Mouse (Mus musculus) granulocyte monocyte progenitor cell, adult 5-6 weeks (primary cell): Measurements from ENCODE around the gene Tsc22d4. TPM values are rescaled to one million over a fixed set of nuclear protein-coding genes. Genes with fewer than 3 reads are reported as not detected.

Experiments
- ATAC-seq: replicated peaks from 2 replicates; pipeline ENCODE4 v1.8.0; 2016; ENCODE audit warnings: mild to moderate bottlenecking, moderate TSS enrichment, inconsistent platforms; ENCODE audit not compliant: poor library complexity, severe bottlenecking
- total RNA-seq, 2 experiments: library from RNA; stranded (forward) in 1 of 2; stranded (reverse) in 1 of 2; fragments of 200-712, 200-1000 nt in 1 of 2; fragments of >200 nt in 1 of 2; fragmentation: Nextera tagmentation in 1 of 2; gene quantifications; 2 replicates each; pipeline ENCODE4 v1.2.3; 2014 to 2017

The Tsc22d4 gene
- total RNA-seq, 2 experiments from 2014 or later, result 71.5 to 74.8 TPM

- ATAC-seq, result peak; percentile 68
Measured at GRCm38 (mm10) chr5:137786109-137786942, 40.8 kb downstream of the Tsc22d4 start.

GRCm38 (mm10) chr5:137787151-137787928, 41.8 kb downstream of the Tsc22d4 start, which contains the start of the genes Mepce and Zcwpw1:
Mepce (minus strand) TSS chr5:137787655.
Zcwpw1 (plus strand) TSS chr5:137787798.
- peak; percentile 36 for ATAC-seq

DNA sequence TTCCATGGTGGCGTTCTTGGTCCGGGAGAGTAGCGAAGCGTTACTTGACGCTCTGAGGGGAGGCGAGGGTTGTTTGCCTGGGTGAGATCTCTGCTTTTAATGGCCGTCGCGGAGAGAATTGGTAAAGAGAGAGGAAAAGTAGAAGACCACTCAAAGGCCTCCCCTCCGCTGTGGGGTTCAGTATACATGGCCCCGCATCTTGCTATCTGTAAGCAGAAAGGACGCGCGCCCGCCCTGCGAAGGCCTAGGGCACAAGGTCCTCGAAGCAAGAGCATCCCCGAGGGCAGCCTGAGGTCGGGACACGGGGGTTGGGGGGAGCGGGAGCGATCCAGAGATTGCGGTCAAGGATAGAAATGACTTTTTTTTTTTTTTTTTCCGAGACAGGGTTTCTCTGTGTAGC, 42.6 kb downstream of the Tsc22d4 start:
- no peak for ATAC-seq

- no peak for ATAC-seq
Measured at GRCm38 (mm10) chr5:137788946-137789531, 43.5 kb downstream of the Tsc22d4 start.

DNA sequence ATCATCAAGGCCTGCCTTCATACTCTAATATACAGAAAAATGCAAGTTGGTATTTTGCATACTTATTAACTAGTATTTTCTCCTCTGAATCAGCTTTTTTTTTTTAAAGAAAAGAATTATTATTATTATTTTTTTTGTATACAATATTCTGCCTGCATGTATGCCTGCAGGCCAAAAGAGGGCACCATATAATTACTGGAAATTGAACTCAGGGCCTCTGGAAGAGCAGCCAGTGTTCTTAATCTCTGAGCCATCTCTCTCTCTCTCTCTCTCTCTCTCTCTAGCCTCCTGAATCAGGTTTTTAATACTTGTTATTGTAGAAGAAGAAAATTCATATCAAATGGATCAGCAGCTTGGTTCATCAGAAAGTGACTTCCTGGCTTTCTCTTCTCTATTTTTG, 46.0 kb downstream of the Tsc22d4 start:
- ATAC-seq, result no peak

GRCm38 (mm10) chr5:137796606-137797005, 51.1 kb downstream of the Tsc22d4 start:
- ATAC-seq, result 0 out of 2 replicates have a peak, but pooled peaks have one; percentile 25

- ATAC-seq, result no peak
Measured at GRCm38 (mm10) chr5:137800917-137801316, 55.4 kb downstream of the Tsc22d4 start.

DNA sequence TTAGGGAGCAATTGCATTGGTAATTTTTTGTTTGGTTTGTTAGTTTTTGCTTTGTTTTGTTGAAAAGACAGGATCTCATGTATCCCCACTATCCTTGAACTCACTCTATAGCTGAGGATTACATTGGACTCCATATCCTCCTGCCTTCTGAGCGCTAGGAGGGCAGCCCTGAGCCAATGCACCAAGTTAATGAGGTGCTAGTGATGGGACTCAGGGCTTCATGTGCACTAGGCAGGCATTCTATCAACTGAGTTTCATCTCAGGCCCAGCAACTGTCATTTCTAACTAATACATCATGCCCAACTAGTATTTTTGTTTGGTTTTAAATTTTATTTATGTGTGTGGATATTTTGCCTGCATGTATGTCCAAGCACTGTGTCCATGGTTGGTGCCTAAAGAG, 60.6 kb downstream of the Tsc22d4 start:
- no peak for ATAC-seq

DNA sequence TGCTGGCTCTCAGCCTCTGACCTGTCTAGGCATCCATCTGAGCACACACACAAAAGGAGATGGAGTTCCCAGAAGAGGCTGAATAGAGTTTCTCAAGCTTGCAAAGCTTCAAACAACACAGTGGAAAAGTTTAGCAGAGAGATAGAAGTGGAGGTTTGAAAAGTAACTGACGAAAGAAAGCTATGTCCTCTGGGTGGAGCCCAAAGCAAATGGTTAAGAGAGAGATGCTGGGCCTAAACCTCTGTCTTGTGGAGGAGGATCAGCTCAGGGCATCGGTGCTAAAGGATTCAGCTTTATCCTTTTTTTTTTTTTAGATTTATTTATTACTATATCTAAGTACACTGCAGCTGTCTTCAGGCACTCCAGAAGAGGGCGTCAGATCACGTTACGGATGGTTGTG, 62.8 kb downstream of the Tsc22d4 start:
- ATAC-seq, result no peak

DNA sequence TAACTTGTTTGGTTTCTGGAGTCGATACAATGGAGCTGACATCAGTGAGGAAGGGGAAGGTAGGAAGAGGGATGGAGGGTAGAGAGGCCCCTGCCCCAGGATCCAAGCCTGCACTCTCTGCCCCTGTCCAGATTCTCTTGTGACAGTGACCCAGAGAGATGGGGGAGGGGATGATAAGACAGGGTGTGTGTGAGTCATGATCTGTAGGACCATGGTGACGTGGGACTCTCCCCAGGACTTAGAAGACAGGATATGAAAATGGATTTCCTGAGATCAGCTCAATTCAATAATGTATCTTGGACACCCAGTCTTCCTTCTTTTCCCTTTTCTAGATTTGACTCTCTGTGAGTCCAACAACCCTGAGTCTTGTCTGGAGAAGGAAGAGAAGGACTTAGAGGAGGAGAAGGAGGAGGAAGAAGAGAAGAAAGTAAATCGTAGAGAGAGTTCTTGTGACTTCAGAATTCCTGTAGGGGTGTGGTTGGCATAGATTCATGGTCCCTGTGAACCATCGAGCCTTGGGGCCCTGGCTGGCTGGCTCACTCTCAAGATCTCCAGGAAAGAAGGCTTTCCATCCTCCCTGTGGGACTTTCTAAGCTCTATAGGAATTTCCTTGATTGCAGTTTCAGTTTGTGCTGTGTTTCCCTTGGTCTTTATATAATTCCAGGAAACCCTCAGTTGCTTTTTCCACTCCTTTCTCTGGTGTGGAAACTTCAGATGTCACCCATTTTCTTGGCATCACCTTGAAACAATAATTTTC, 72.1 kb downstream of the Tsc22d4 start:
- ATAC-seq, result no peak

Other genes with a start within 250 kb of the Tsc22d4 start
- 31.2 and 36.5 TPM in 2 replicates for gene Pop7, start 243.2 kb upstream of the Tsc22d4 start, total RNA-seq (2014; fragmentation: Nextera tagmentation)
- 18.3 and 28.9 TPM in 2 replicates for gene Pop7, start 243.2 kb upstream of the Tsc22d4 start, total RNA-seq (2017)
- 21.0 and 21.7 TPM in 2 replicates for gene Gigyf1, start 227.2 kb upstream of the Tsc22d4 start, total RNA-seq (2014; fragmentation: Nextera tagmentation)
- gene Gigyf1, start 227.2 kb upstream of the Tsc22d4 start, total RNA-seq (2017), result 5.2 and 7.7 TPM in 2 replicates
- gene Epo, start 212.5 kb upstream of the Tsc22d4 start, total RNA-seq (2014; fragmentation: Nextera tagmentation), result not detected in 2 replicates
- not detected in 2 replicates for gene Epo, start 212.5 kb upstream of the Tsc22d4 start, total RNA-seq (2017)
- 335 and 473 TPM in 2 replicates for gene Gnb2, start 212.2 kb upstream of the Tsc22d4 start, total RNA-seq (2014; fragmentation: Nextera tagmentation)
- 226 and 299 TPM in 2 replicates for gene Gnb2, start 212.2 kb upstream of the Tsc22d4 start, total RNA-seq (2017)
- not detected in 2 replicates for gene Actl6b, start 192.2 kb upstream of the Tsc22d4 start, total RNA-seq (2014; fragmentation: Nextera tagmentation)
- not detected in 2 replicates for gene Actl6b, start 192.2 kb upstream of the Tsc22d4 start, total RNA-seq (2017)
- 5.8 and 20.3 TPM in 2 replicates for gene Tfr2, start 175.9 kb upstream of the Tsc22d4 start, total RNA-seq (2014; fragmentation: Nextera tagmentation)
- 7.5 and 10.2 TPM in 2 replicates for gene Tfr2, start 175.9 kb upstream of the Tsc22d4 start, total RNA-seq (2017)
- 146 and 159 TPM in 2 replicates for gene Mospd3, start 144.7 kb upstream of the Tsc22d4 start, total RNA-seq (2014; fragmentation: Nextera tagmentation)
- gene Mospd3, start 144.7 kb upstream of the Tsc22d4 start, total RNA-seq (2017), result 4.0 and 7.4 TPM in 2 replicates
- not detected in 2 replicates for gene Pcolce, start 131.9 kb upstream of the Tsc22d4 start, total RNA-seq (2014; fragmentation: Nextera tagmentation)
- 0.62 TPM in 1 of 2 replicates, not detected in the other for gene Pcolce, start 131.9 kb upstream of the Tsc22d4 start, total RNA-seq (2017)
- not detected in 2 replicates for gene Fbxo24, start 116.7 kb upstream of the Tsc22d4 start, total RNA-seq (2014; fragmentation: Nextera tagmentation)
- not detected in 2 replicates for gene Fbxo24, start 116.7 kb upstream of the Tsc22d4 start, total RNA-seq (2017)
- 57.4 and 73.0 TPM in 2 replicates for gene Lrch4, start 116.6 kb upstream of the Tsc22d4 start, total RNA-seq (2014; fragmentation: Nextera tagmentation)
- 34.6 and 42.2 TPM in 2 replicates for gene Lrch4, start 116.6 kb upstream of the Tsc22d4 start, total RNA-seq (2017)
- 13.2 and 16.4 TPM in 2 replicates for gene Gm20605, start 116.6 kb upstream of the Tsc22d4 start, total RNA-seq (2014; fragmentation: Nextera tagmentation)
- gene Gm20605, start 116.6 kb upstream of the Tsc22d4 start, total RNA-seq (2017), result 0.62 and 3.6 TPM in 2 replicates
- 32.1 and 55.2 TPM in 2 replicates for gene Sap25, start 104.4 kb upstream of the Tsc22d4 start, total RNA-seq (2014; fragmentation: Nextera tagmentation)
- gene Sap25, start 104.4 kb upstream of the Tsc22d4 start, total RNA-seq (2017), result 9.7 and 20.8 TPM in 2 replicates
- gene Irs3, start 100.0 kb upstream of the Tsc22d4 start, total RNA-seq (2014; fragmentation: Nextera tagmentation), result not detected in 2 replicates
- gene Irs3, start 100.0 kb upstream of the Tsc22d4 start, total RNA-seq (2017), result not detected in 2 replicates
- 13.7 and 15.0 TPM in 2 replicates for gene Agfg2, start 61.0 kb upstream of the Tsc22d4 start, total RNA-seq (2014; fragmentation: Nextera tagmentation)
- gene Agfg2, start 61.0 kb upstream of the Tsc22d4 start, total RNA-seq (2017), result 10.7 and 13.9 TPM in 2 replicates
- not detected in 2 replicates for gene Nyap1, start 4.1 kb upstream of the Tsc22d4 start, total RNA-seq (2014; fragmentation: Nextera tagmentation)
- gene Nyap1, start 4.1 kb upstream of the Tsc22d4 start, total RNA-seq (2017), result not detected in 2 replicates
- gene Ppp1r35, start 33.1 kb downstream of the Tsc22d4 start, total RNA-seq (2014; fragmentation: Nextera tagmentation), result 29.4 and 36.7 TPM in 2 replicates
- gene Ppp1r35, start 33.1 kb downstream of the Tsc22d4 start, total RNA-seq (2017), result 22.9 and 24.1 TPM in 2 replicates
- 33.9 and 35.2 TPM in 2 replicates for gene Mepce, start 41.9 kb downstream of the Tsc22d4 start, total RNA-seq (2014; fragmentation: Nextera tagmentation)
- gene Mepce, start 41.9 kb downstream of the Tsc22d4 start, total RNA-seq (2017), result 14.5 and 48.4 TPM in 2 replicates
- gene Zcwpw1, start 42.1 kb downstream of the Tsc22d4 start, total RNA-seq (2014; fragmentation: Nextera tagmentation), result 1.0 and 2.6 TPM in 2 replicates
- gene Zcwpw1, start 42.1 kb downstream of the Tsc22d4 start, total RNA-seq (2017), result 12.7 and 13.0 TPM in 2 replicates
- 3.2 and 4.0 TPM in 2 replicates for gene Pilra, start 90.6 kb downstream of the Tsc22d4 start, total RNA-seq (2014; fragmentation: Nextera tagmentation)
- gene Pilra, start 90.6 kb downstream of the Tsc22d4 start, total RNA-seq (2017), result 11.4 and 12.7 TPM in 2 replicates
- 3.5 and 12.1 TPM in 2 replicates for gene Pilrb1, start 112.4 kb downstream of the Tsc22d4 start, total RNA-seq (2014; fragmentation: Nextera tagmentation)
- gene Pilrb1, start 112.4 kb downstream of the Tsc22d4 start, total RNA-seq (2017), result 7.2 and 7.6 TPM in 2 replicates
- gene Pilrb2, start 126.1 kb downstream of the Tsc22d4 start, total RNA-seq (2014; fragmentation: Nextera tagmentation), result 3.2 and 13.2 TPM in 2 replicates
- gene Pilrb2, start 126.1 kb downstream of the Tsc22d4 start, total RNA-seq (2017), result 4.3 and 10.3 TPM in 2 replicates
- not detected in 2 replicates for gene Cyp3a13, start 175.9 kb downstream of the Tsc22d4 start, total RNA-seq (2014; fragmentation: Nextera tagmentation)
- gene Cyp3a13, start 175.9 kb downstream of the Tsc22d4 start, total RNA-seq (2017), result not detected in 2 replicates
- not detected in 2 replicates for gene Gjc3, start 217.4 kb downstream of the Tsc22d4 start, total RNA-seq (2014; fragmentation: Nextera tagmentation)
- not detected in 2 replicates for gene Gjc3, start 217.4 kb downstream of the Tsc22d4 start, total RNA-seq (2017)
- gene Azgp1, start 235.8 kb downstream of the Tsc22d4 start, total RNA-seq (2014; fragmentation: Nextera tagmentation), result not detected in 2 replicates
- gene Azgp1, start 235.8 kb downstream of the Tsc22d4 start, total RNA-seq (2017), result not detected in 2 replicates